In genomic region chr3:121425861-121426620, GRCm38 (mm10) we compare ENCODE assay signal across 8 mouse cellular contexts. TPM values are rescaled to one million over a fixed set of nuclear protein-coding genes. Genes with fewer than 3 reads are reported as not detected.
DNase-seq lines count a peak whose midpoint lies in the region; ATAC-seq lines count a peak whose summit lies in the region.

Gene Cnn3 (plus strand): TSS chr3:121426497.

- peak within 1 kb of the TSS; percentile 99 for H3K9ac ChIP-seq in heart, embryonic 14.5 days (ENCODE audit: low read length)
- peak within 1 kb of the TSS; percentile 83 for H3K9ac ChIP-seq in liver, embryonic 12.5 days
- peak within 1 kb of the TSS; percentile 97 for H3K9ac ChIP-seq in stomach, embryonic 15.5 days

- no peaks in the 10 kb centered on the region for H3K9me3 ChIP-seq in forebrain, embryonic 10.5 days
- no peaks in the 10 kb centered on the region for H3K9me3 ChIP-seq in heart, embryonic 14.5 days (ENCODE audit: control insufficient read depth, low read length)
- no peaks in the 10 kb centered on the region for H3K9me3 ChIP-seq in liver, embryonic 12.5 days (replicated peaks)
- no peaks in the 10 kb centered on the region for H3K9me3 ChIP-seq in stomach, embryonic 15.5 days

- peak; percentile 91 for ATAC-seq in heart, embryonic 14.5 days (ENCODE audit: insufficient number of reproducible peaks, insufficient read depth, low FRiP score, low read depth)
- ATAC-seq in liver, embryonic 12.5 days: peak; percentile 91
- ATAC-seq in stomach, embryonic 15.5 days (ENCODE audit: insufficient read depth, low FRiP score, low read depth): peak; percentile 89

- WGBS in forebrain, embryonic 10.5 days: under 1% methylated on average over 66 of the region's 66 CpGs
- WGBS in heart, embryonic 14.5 days: 3% methylated on average over 62 of the region's 66 CpGs
- WGBS in liver, embryonic 12.5 days (ENCODE audit: insufficient replicate concordance): under 1% methylated on average over 63 of the region's 66 CpGs
- WGBS in stomach, embryonic 15.5 days: under 1% methylated on average over 49 of the region's 66 CpGs

- H3K27me3 ChIP-seq in forebrain, embryonic 10.5 days (ENCODE audit: poor library complexity, severe bottlenecking): peaks cover 32% of the 10 kb centered on the region
- no peaks in the 10 kb centered on the region for H3K27me3 ChIP-seq in heart, embryonic 14.5 days (ENCODE audit: control insufficient read depth, insufficient read depth, low read length)
- H3K27me3 ChIP-seq in liver, embryonic 12.5 days (replicated peaks): peaks cover 21% of the 10 kb centered on the region
- no peaks in the 10 kb centered on the region for H3K27me3 ChIP-seq in stomach, embryonic 15.5 days (replicated peaks)

- peaks cover 49% of the 10 kb centered on the region for H3K4me1 ChIP-seq in forebrain, embryonic 10.5 days
- H3K4me1 ChIP-seq in heart, embryonic 14.5 days (ENCODE audit: control insufficient read depth in 2 of 2, insufficient read depth in 2 of 2, low read length in 2 of 2): peaks cover 16 to 34% of the 10 kb centered on the region in 2 experiments
- H3K4me1 ChIP-seq in liver, embryonic 12.5 days: peaks cover 60% of the 10 kb centered on the region
- H3K4me1 ChIP-seq in stomach, embryonic 15.5 days: peaks cover 24% of the 10 kb centered on the region; the same call in 1 of the 2 replicates

- H3K4me3 ChIP-seq in forebrain, embryonic 10.5 days: peak within 1 kb of the TSS; percentile 92
- peak within 1 kb of the TSS; percentile 82 to 86 for H3K4me3 ChIP-seq in heart, embryonic 14.5 days (ENCODE audit: control insufficient read depth in 1 of 2, insufficient read depth in 1 of 2, low read depth in 1 of 2, low read length in 2 of 2)
- H3K4me3 ChIP-seq in liver, embryonic 12.5 days: peak within 1 kb of the TSS; percentile 70
- H3K4me3 ChIP-seq in stomach, embryonic 15.5 days (replicated peaks): peak within 1 kb of the TSS; percentile 91

- peak; percentile 77 for DNase-seq in CD4-positive, CD25-positive, alpha-beta regulatory T cell, adult 2 months (ENCODE audit: low read depth, low spot score)
- DNase-seq in c-Kit-positive CD71-negative TER-119-negative erythroid progenitor cells, embryonic 14.5 days (ENCODE audit: low read depth): peak; percentile 68
- peak; percentile 93 for DNase-seq in forebrain, embryonic 10.5 days (ENCODE audit: extremely low spot score, low spot score)
- peak; percentile 99 for DNase-seq in kidney, postnatal 10 days
- DNase-seq in neural tube, embryonic 10.5 days (ENCODE audit: extremely low spot score, low spot score): peak; percentile 96

- peaks cover 14% of the 10 kb centered on the region for H3K36me3 ChIP-seq in forebrain, embryonic 10.5 days (replicated peaks)
- no peaks in the 10 kb centered on the region for H3K36me3 ChIP-seq in heart, embryonic 14.5 days (ENCODE audit: control insufficient read depth, insufficient read depth, low read length)
- H3K36me3 ChIP-seq in liver, embryonic 12.5 days: no peaks in the 10 kb centered on the region
- no peaks in the 10 kb centered on the region for H3K36me3 ChIP-seq in stomach, embryonic 15.5 days

- peak within 1 kb of the TSS; percentile 86 for H3K4me2 ChIP-seq in heart, embryonic 14.5 days (ENCODE audit: low read length)
- peak within 1 kb of the TSS; percentile 95 for H3K4me2 ChIP-seq in liver, embryonic 12.5 days
- peak within 1 kb of the TSS; percentile 86 for H3K4me2 ChIP-seq in stomach, embryonic 15.5 days

- peak within 1 kb of the TSS; percentile 100 for H3K27ac ChIP-seq in forebrain, embryonic 10.5 days
- H3K27ac ChIP-seq in heart, embryonic 14.5 days (replicated peaks in 1 of 2; ENCODE audit: control insufficient read depth in 1 of 2, insufficient read depth in 1 of 2, low read depth in 2 of 2, low read length in 2 of 2): peak within 1 kb of the TSS; percentile 98
- H3K27ac ChIP-seq in liver, embryonic 12.5 days: peak within 1 kb of the TSS; percentile 83
- peak within 1 kb of the TSS; percentile 98 for H3K27ac ChIP-seq in stomach, embryonic 15.5 days

RNA-seq across cellular contexts. Expression of gene Cnn3, which starts in this region (rescaled TPM):
- polyA plus RNA-seq in forebrain, embryonic 10.5 days (2016; fragmentation: Nextera tagmentation; extraction: Ambion mirVana): 843 and 904 TPM in 2 replicates
- polyA plus RNA-seq in heart, embryonic 14.5 days (2014; fragmentation: Nextera tagmentation; extraction: Ambion mirVana): 358 and 372 TPM in 2 replicates
- 138 and 143 TPM in 2 replicates for polyA plus RNA-seq in liver, embryonic 12.5 days (2016; fragmentation: Nextera tagmentation; extraction: Ambion mirVana)
- polyA plus RNA-seq in stomach, embryonic 15.5 days (2015; fragmentation: Nextera tagmentation; extraction: Ambion mirVana): 522 and 525 TPM in 2 replicates

Comparison
In these comparisons a context has a peak if more than half of its experiments do, and no peak if none do; other contexts are left out.
1. Peak in every context shown above with its lines: DNase-seq, ATAC-seq, H3K4me3 ChIP-seq and H3K27ac ChIP-seq.